Mouse (Mus musculus) embryonic facial prominence, embryonic 15.5 days (tissue): ENCODE measurements around the gene 5730522E02Rik. TPM values are rescaled to one million over a fixed set of nuclear protein-coding genes. Genes with fewer than 3 reads are reported as not detected.

ENCODE experiments used
- ATAC-seq: fragments of 200-750 bp; cut with Nextera tagmentation; 2 replicates; pipeline ENCODE4 v1.8.0; 2017; ENCODE audit warnings: low read depth, moderate TSS enrichment; ENCODE audit not compliant: insufficient number of reproducible peaks, low FRiP score, low TSS enrichment
- H3K27ac ChIP-seq: fragments of 300-500 bp; sonication (generic); replicated peaks from 2 replicates; pipeline ENCODE4 v1.5.1; 2015; ENCODE audit warnings: mild to moderate bottlenecking, inconsistent platforms
- H3K27me3 ChIP-seq: fragments of 300-500 bp; sonication (generic); 2 replicates; pipeline ENCODE4 v1.6.1; 2015; ENCODE audit warnings: inconsistent platforms
- H3K36me3 ChIP-seq: fragments of 300-500 bp; sonication (generic); 2 replicates; pipeline ENCODE4 v1.6.1; 2015; ENCODE audit warnings: mild to moderate bottlenecking, inconsistent platforms
- H3K4me1 ChIP-seq: fragments of 300-500 bp; sonication (generic); 2 replicates; pipeline ENCODE4 v1.6.1; 2015; ENCODE audit warnings: inconsistent platforms
- H3K4me2 ChIP-seq: fragments of 300-500 bp; sonication (generic); replicated peaks from 2 replicates; pipeline ENCODE4 v1.6.1; 2015; ENCODE audit warnings: mild to moderate bottlenecking, inconsistent platforms
- H3K4me3 ChIP-seq: fragments of 300-500 bp; sonication (generic); replicated peaks from 2 replicates; pipeline ENCODE4 v1.5.1; 2015; ENCODE audit warnings: mild to moderate bottlenecking, inconsistent platforms
- H3K9ac ChIP-seq: fragments of 300-500 bp; sonication (generic); 2 replicates; pipeline ENCODE4 v1.6.1; 2015; ENCODE audit warnings: inconsistent platforms
- H3K9me3 ChIP-seq: fragments of 300-500 bp; sonication (generic); replicated peaks from 2 replicates; pipeline ENCODE4 v1.6.1; 2016; ENCODE audit warnings: inconsistent platforms
- WGBS: fragments of 180-500 bp; shearing (Covaris S2); methylation state at CpG from one replicate; pipeline ENCODE4 v1.1.7; 2015; 5-methylcytosine and 5-hydroxymethylcytosine counted together
- polyA plus RNA-seq: library from polyadenylated mRNA; unstranded; fragments of >200 nt; fragmentation: Nextera tagmentation; extraction: Ambion mirVana; gene quantifications from 2 replicates; pipeline ENCODE4 v1.2.1, GENCODE M21; 2015

5730522E02Rik gene
- polyA plus RNA-seq, 1 experiment from 2014 or later = 3.8 TPM

GRCm38 (mm10) chr11:25709892-25710291 is 500.7 kb downstream of the 5730522E02Rik start:
- ATAC-seq = no peak
- no peaks in the 10 kb centered on the region for H3K4me1 ChIP-seq
- no peak overlapping the region for H3K27ac ChIP-seq
- no peaks in the 10 kb centered on the region for H3K9me3 ChIP-seq
- H3K4me3 ChIP-seq = no peak overlapping the region
- H3K9ac ChIP-seq = no peak overlapping the region
- H3K27me3 ChIP-seq = no peaks in the 10 kb centered on the region
- H3K4me2 ChIP-seq = no peak overlapping the region
- H3K36me3 ChIP-seq = no peaks in the 10 kb centered on the region
- 75% methylated on average over 4 of the region's 4 CpGs for WGBS

- no peak for ATAC-seq
- no peak overlapping the region for H3K4me2 ChIP-seq
- H3K4me1 ChIP-seq = no peaks in the 10 kb centered on the region
- no peak overlapping the region for H3K4me3 ChIP-seq
- WGBS = 80% methylated on average over 11 of the region's 11 CpGs
- H3K9ac ChIP-seq = no peak overlapping the region
- no peaks in the 10 kb centered on the region for H3K27me3 ChIP-seq
- H3K36me3 ChIP-seq = no peaks in the 10 kb centered on the region
- H3K9me3 ChIP-seq = no peaks in the 10 kb centered on the region
- no peak overlapping the region for H3K27ac ChIP-seq
These were observed 506.0 kb downstream of the 5730522E02Rik start for GRCm38 (mm10) chr11:25704332-25705168.

DNA sequence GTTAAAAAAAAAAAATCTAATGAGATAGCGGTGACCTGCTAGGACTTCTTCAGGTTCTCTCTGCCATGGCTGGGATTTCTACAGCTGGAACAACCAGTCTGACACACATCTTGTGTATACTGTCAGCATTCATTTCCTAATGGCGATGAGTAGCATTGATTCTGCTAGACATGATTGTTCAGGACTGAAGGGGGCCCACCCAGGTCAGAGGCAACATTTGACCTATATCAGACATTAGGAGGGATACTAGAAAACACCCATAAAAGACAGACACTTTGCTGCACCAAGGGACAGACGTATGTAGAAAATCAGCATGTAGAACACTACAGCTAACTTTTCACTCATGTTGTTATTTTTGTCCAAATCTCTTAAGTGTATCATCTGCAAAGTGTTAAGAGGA is 507.8 kb downstream of the 5730522E02Rik start:
- ATAC-seq = no peak

GRCm38 (mm10) chr11:25697508-25698193 is 512.9 kb downstream of the 5730522E02Rik start:
- no peak for ATAC-seq
- 30% methylated on average over 6 of the region's 6 CpGs for WGBS
- Histone ChIP-seq H3K27ac (no peak overlapping the region), H3K9me3 (no peaks in the 10 kb centered on the region), H3K4me1 (no peaks in the 10 kb centered on the region), H3K36me3 (no peaks in the 10 kb centered on the region), H3K9ac (no peak overlapping the region), H3K4me2 (no peak overlapping the region), H3K27me3 (no peaks in the 10 kb centered on the region), H3K4me3 (no peak overlapping the region)

More for the DNA sequence above, 507.8 kb downstream of the 5730522E02Rik start:
- Histone ChIP-seq H3K27ac (no peak overlapping the region), H3K9ac (no peak overlapping the region), H3K27me3 (no peaks in the 10 kb centered on the region), H3K4me2 (no peak overlapping the region), H3K4me1 (no peaks in the 10 kb centered on the region), H3K4me3 (no peak overlapping the region), H3K9me3 (no peaks in the 10 kb centered on the region), H3K36me3 (no peaks in the 10 kb centered on the region)
- 76% methylated on average over 3 of the region's 3 CpGs for WGBS

DNA sequence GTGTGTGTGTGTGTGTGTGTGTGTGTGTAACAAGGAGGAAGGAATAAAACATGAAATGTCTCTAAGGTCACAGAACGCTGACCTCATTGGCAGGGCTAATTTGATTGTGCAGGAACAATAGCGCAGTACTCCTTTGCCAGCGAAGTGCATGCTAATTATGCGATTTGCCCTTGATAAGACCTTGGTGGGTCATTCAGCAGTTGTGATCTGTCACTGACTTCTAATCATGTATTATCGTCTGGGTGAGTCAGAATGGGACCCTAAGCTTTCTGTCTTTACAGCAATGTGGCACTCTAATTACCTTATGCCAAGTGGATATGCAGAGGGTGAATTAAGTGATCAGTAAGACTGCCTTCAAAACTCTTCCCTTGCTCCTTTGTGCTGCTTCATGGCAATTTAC is 514.4 kb downstream of the 5730522E02Rik start:
- H3K36me3 ChIP-seq = no peaks in the 10 kb centered on the region
- H3K4me1 ChIP-seq = no peaks in the 10 kb centered on the region
- no peak overlapping the region for H3K4me2 ChIP-seq
- no peak overlapping the region for H3K27ac ChIP-seq
- H3K9me3 ChIP-seq = no peaks in the 10 kb centered on the region
- no peak overlapping the region for H3K9ac ChIP-seq
- WGBS = 74% methylated on average over 5 of the region's 5 CpGs
- no peak overlapping the region for H3K4me3 ChIP-seq
- H3K27me3 ChIP-seq = no peaks in the 10 kb centered on the region
- ATAC-seq = no peak

DNA sequence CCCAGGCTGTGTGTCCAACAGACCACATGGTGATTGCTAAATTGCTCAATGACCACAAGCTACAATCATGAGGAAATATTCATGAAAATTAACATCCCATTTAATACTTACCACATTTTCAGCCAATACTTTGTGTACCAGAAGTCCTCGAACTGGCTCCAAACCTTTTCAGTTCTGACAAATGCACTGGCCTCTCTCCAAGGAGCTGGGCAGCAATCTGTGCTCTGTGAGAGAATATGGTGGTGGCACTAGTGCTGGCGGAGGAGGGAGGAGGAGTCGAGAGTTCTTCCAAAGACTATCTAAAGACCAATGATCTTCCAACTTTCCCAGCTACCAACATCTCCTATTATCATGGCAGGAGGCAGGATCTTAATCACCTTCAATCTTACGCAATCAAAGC is 525.8 kb downstream of the 5730522E02Rik start:
- Histone ChIP-seq H3K27me3 (no peaks in the 10 kb centered on the region), H3K4me2 (no peak overlapping the region), H3K9ac (no peak overlapping the region), H3K9me3 (no peaks in the 10 kb centered on the region), H3K4me1 (no peaks in the 10 kb centered on the region), H3K4me3 (no peak overlapping the region), H3K36me3 (no peaks in the 10 kb centered on the region), H3K27ac (no peak overlapping the region)
- ATAC-seq = no peak
- 83% methylated on average over 4 of the region's 4 CpGs for WGBS

- no peak for ATAC-seq
- no peaks in the 10 kb centered on the region for H3K27me3 ChIP-seq
- H3K4me2 ChIP-seq = no peak overlapping the region
- H3K36me3 ChIP-seq = no peaks in the 10 kb centered on the region
- H3K9ac ChIP-seq = no peak overlapping the region
- H3K27ac ChIP-seq = no peak overlapping the region
- H3K4me1 ChIP-seq = no peaks in the 10 kb centered on the region
- WGBS = 84% methylated on average over 1 of the region's 1 CpGs
- no peaks in the 10 kb centered on the region for H3K9me3 ChIP-seq
- H3K4me3 ChIP-seq = no peak overlapping the region
These were observed 530.7 kb downstream of the 5730522E02Rik start for GRCm38 (mm10) chr11:25679856-25680255.

- Histone ChIP-seq H3K4me2 (no peak overlapping the region), H3K4me1 (no peaks in the 10 kb centered on the region), H3K27me3 (no peaks in the 10 kb centered on the region), H3K9me3 (no peaks in the 10 kb centered on the region), H3K36me3 (no peaks in the 10 kb centered on the region), H3K27ac (no peak overlapping the region), H3K9ac (no peak overlapping the region), H3K4me3 (no peak overlapping the region)
- no peak for ATAC-seq
- 88% methylated on average over 3 of the region's 3 CpGs for WGBS
These were observed 536.4 kb downstream of the 5730522E02Rik start for GRCm38 (mm10) chr11:25674194-25674593.

- ATAC-seq = no peak
- Histone ChIP-seq H3K4me2 (no peak overlapping the region), H3K36me3 (no peaks in the 10 kb centered on the region), H3K27ac (no peak overlapping the region), H3K27me3 (no peaks in the 10 kb centered on the region), H3K9me3 (no peaks in the 10 kb centered on the region), H3K9ac (no peak overlapping the region), H3K4me1 (no peaks in the 10 kb centered on the region), H3K4me3 (no peak overlapping the region)
- 27% methylated on average over 4 of the region's 4 CpGs for WGBS
These were observed 540.5 kb downstream of the 5730522E02Rik start for GRCm38 (mm10) chr11:25670018-25670417.

DNA sequence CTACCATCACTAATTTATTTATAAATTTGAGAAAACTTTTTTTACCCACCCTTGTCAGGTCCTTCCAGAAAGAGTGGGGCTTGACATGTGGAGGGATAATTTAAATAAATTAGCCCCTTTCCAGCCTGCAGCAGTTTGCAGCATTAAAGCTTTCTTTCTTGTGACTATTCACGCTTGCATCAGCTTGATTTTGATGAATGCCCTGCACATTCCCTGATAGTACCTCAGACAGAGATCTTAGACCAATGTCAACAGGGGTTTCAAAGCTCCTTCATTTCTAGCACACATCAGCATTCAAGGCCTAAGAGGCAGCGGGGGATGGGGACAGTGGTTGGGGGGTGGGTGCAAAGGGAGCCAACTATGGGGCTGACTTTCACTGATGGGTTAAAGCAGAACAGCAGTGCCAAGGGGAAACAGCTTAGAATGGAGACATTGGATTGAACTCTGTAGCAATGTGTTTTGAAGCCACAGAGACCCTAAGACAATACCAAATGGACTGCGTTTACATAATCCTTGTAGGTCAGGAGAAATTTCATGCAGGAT is 545.9 kb downstream of the 5730522E02Rik start:
- ATAC-seq = no peak
- no peaks in the 10 kb centered on the region for H3K4me1 ChIP-seq
- 71% methylated on average over 3 of the region's 3 CpGs for WGBS

DNA sequence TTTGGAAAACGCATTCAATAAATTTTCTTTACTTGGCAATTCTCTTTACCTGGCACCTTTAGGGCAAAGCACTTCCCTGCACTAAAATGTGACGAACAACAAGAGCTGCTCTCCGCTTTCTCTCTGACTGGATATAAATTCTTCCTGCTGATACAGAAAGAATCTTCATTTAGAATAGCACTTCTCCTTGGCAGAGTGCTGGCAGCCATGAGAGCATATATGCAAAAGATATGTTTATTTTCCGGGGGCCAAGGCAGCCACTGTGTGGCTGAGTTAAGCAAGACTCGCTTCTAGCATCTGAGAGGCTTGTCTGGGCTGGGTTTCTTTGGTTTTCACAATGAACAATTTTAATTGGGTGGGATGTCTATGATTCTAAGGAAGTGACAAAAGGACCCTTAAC is 564.3 kb downstream of the 5730522E02Rik start:
- Histone ChIP-seq H3K9me3 (no peaks in the 10 kb centered on the region), H3K4me3 (no peak overlapping the region), H3K36me3 (no peaks in the 10 kb centered on the region), H3K9ac (no peak overlapping the region), H3K27ac (no peak overlapping the region), H3K4me2 (no peak overlapping the region), H3K27me3 (no peaks in the 10 kb centered on the region), H3K4me1 (peaks cover 13% of the 10 kb centered on the region; the same call in 1 of the 2 replicates)
- WGBS = 60% methylated on average over 5 of the region's 5 CpGs
- ATAC-seq = no peak

More for the DNA sequence above, 545.9 kb downstream of the 5730522E02Rik start:
- no peaks in the 10 kb centered on the region for H3K9me3 ChIP-seq
- H3K4me3 ChIP-seq = no peak overlapping the region
- H3K4me2 ChIP-seq = no peak overlapping the region
- H3K9ac ChIP-seq = no peak overlapping the region
- no peak overlapping the region for H3K27ac ChIP-seq
- no peaks in the 10 kb centered on the region for H3K36me3 ChIP-seq
- H3K27me3 ChIP-seq = no peaks in the 10 kb centered on the region
